Mouse (Mus musculus) megakaryocyte, embryonic 14.5 days (primary cell): Measurements from ENCODE around the gene Olfr479. TPM values are rescaled to one million over a fixed set of nuclear protein-coding genes. Genes with fewer than 3 reads are reported as not detected.
"Not testable (repeated sequence)": the region's sequence is repeated elsewhere in the genome, so short reads cannot be mapped to it uniquely, and the experiment has no call there.

Experiments
- H3K27me3 ChIP-seq: replicated peaks from 2 replicates; pipeline ENCODE3; 2012; ENCODE audit warnings: inconsistent platforms
- H3K36me3 ChIP-seq: replicated peaks from 2 replicates; pipeline ENCODE3; 2012; ENCODE audit warnings: low read length, inconsistent platforms, mixed read lengths
- H3K4me1 ChIP-seq: 2 replicates; pipeline ENCODE4 v1.6.1; 2012; ENCODE audit warnings: inconsistent platforms
- H3K4me3 ChIP-seq: replicated peaks from 2 replicates; pipeline ENCODE3; 2012; ENCODE audit warnings: moderate library complexity, mild to moderate bottlenecking, inconsistent platforms
- H3K9me3 ChIP-seq: 2 replicates; pipeline ENCODE4 v1.6.1; 2012; ENCODE audit warnings: inconsistent platforms
- FLI1 ChIP-seq: IDR thresholded peaks from 2 replicates; pipeline ENCODE4 v1.6.1; 2012; ENCODE audit warnings: low read length, inconsistent platforms, mixed read lengths
- GATA1 ChIP-seq: IDR thresholded peaks from 3 replicates; pipeline ENCODE4 v1.6.1; 2012; ENCODE audit warnings: mixed read lengths, low read length, inconsistent platforms, borderline replicate concordance
- polyA plus RNA-seq: library from polyadenylated mRNA; stranded (reverse); fragments of >175 nt; gene quantifications from 2 replicates; pipeline ENCODE4 v1.2.3, GENCODE M21; 2012; ENCODE audit warnings: low replicate concordance; ENCODE audit not compliant: insufficient read depth

Olfr479 gene
- not detected in 2 replicates for polyA plus RNA-seq

DNA sequence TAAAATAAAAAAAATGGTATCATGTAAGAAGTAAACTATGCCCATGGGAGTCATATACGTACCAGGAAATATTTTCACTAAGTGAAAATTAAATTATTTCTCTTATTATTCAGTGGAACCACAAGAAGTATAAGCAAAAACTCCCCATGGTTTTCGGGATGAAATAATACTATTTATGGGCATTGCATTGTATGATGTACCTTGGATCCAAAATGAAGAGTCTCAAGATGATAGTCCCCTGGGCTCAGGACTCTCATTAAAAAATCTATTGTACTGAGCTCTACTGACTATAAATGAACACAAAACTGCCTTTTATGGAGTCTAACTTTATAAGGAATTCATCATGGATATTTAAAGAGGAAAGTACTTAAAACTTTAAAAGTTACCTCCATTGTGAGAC, at the start of gene Olfr479:
Gene Olfr479 (plus strand): TSS at position 301 of the 400 bp plus-strand sequence.
- no peak within 1 kb of the TSS for H3K4me3 ChIP-seq

GRCm38 (mm10) chr7:108014256-108014655, 36.2 kb upstream of the Olfr479 start:
- not testable (repeated sequence) for H3K4me1 ChIP-seq, H3K4me3 ChIP-seq, H3K27me3 ChIP-seq, H3K9me3 ChIP-seq, H3K36me3 ChIP-seq

More for the DNA sequence above, at the start of gene Olfr479:
- Histone ChIP-seq H3K36me3 (no peaks in the 10 kb centered on the region), H3K4me1 (no peaks in the 10 kb centered on the region), H3K27me3 (no peaks in the 10 kb centered on the region), H3K9me3 (0 out of 2 replicates have a peak, but pooled peaks cover 3% of the 10 kb centered on the region)
- TF ChIP-seq FLI1 (no peak), GATA1 (no peak)

GRCm38 (mm10) chr7:108033889-108034288, 16.6 kb upstream of the Olfr479 start, which contains the start of gene Olfr478:
TSS of gene Olfr478 (minus strand) at chr7:108033989.
- Histone ChIP-seq H3K36me3 (no peaks in the 10 kb centered on the region), H3K4me1 (no peaks in the 10 kb centered on the region), H3K27me3 (no peaks in the 10 kb centered on the region), H3K9me3 (peaks cover 17% of the 10 kb centered on the region), H3K4me3 (no peak within 1 kb of the TSS)
- TF ChIP-seq GATA1: no peak
- no peak for TF ChIP-seq FLI1

- TF ChIP-seq GATA1 (no peak), FLI1 (no peak)
Observed at GRCm38 (mm10) chr7:108067246-108067645, 16.8 kb downstream of the Olfr479 start, which contains the start of gene Olfr480. TSS of gene Olfr480 (minus strand) at chr7:108067346.

DNA sequence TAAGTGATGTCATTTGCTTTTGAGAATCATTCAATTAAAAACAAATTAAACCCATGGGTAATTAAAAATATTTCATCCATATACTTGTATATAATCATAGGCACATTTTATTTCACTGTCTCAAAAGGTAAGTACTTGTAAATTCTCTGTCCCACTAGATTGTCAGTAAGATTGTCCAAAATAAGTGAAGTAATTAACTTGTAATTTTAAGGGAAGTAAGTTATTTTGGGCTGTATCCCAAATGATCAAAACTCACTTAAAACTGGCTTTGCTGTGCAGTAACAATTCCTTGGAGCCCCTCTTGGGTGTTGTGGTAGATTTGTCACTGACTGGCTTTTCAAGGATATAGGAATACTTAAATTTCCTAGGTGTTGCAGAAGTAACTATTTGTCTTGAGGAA, 29.1 kb downstream of the Olfr479 start, which contains the start of gene Olfr481:
Gene Olfr481 (plus strand): TSS at position 301 of the 400 bp plus-strand sequence.
- Histone ChIP-seq H3K9me3 (peaks cover 7% of the 10 kb centered on the region; the same call in 1 of the 2 replicates), H3K4me1 (no peaks in the 10 kb centered on the region), H3K27me3 (no peaks in the 10 kb centered on the region), H3K36me3 (no peaks in the 10 kb centered on the region), H3K4me3 (no peak within 1 kb of the TSS)
- TF ChIP-seq FLI1 (no peak), GATA1 (no peak)

More at GRCm38 (mm10) chr7:108067246-108067645, 16.8 kb downstream of the Olfr479 start, which contains the start of gene Olfr480:
- no peak within 1 kb of the TSS for H3K4me3 ChIP-seq
- H3K9me3 ChIP-seq: peaks cover 6% of the 10 kb centered on the region; the same call in 1 of the 2 replicates
- no peaks in the 10 kb centered on the region for H3K36me3 ChIP-seq
- H3K27me3 ChIP-seq: no peaks in the 10 kb centered on the region
- H3K4me1 ChIP-seq: no peaks in the 10 kb centered on the region

DNA sequence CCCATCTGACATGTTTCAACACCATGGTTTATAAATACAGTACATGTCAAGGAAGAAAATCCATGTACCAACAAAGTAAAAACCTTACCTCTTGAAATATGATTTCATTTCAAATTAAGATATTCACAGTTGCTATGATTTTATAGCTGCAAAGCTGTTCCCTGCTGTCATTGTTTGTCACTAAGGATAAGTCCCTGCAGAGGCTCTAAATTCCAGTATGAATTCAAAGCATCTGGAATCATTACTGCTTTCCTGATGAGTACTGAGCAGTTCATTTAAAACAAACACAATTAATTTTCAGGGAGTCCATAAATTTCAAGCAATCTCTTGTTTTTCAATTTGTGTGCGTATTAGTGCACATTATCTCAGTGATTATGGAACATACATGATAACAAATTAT, 47.0 kb downstream of the Olfr479 start, which contains the start of gene Olfr482:
Gene Olfr482 (minus strand): TSS at position 101 of the 400 bp plus-strand sequence.
- no peak within 1 kb of the TSS for H3K4me3 ChIP-seq
- no peaks in the 10 kb centered on the region for H3K9me3 ChIP-seq
- no peaks in the 10 kb centered on the region for H3K36me3 ChIP-seq
- TF ChIP-seq GATA1 (no peak), FLI1 (no peak)
- H3K4me1 ChIP-seq: no peaks in the 10 kb centered on the region
- H3K27me3 ChIP-seq: no peaks in the 10 kb centered on the region

- H3K9me3 ChIP-seq: no peaks in the 10 kb centered on the region
Observed at GRCm38 (mm10) chr7:108100549-108100948, 50.1 kb downstream of the Olfr479 start, which contains the start of gene Olfr483. TSS of gene Olfr483 (plus strand) at chr7:108100849.

More at GRCm38 (mm10) chr7:108100549-108100948, 50.1 kb downstream of the Olfr479 start, which contains the start of gene Olfr483:
- H3K27me3 ChIP-seq: no peaks in the 10 kb centered on the region
- no peaks in the 10 kb centered on the region for H3K36me3 ChIP-seq
- no peaks in the 10 kb centered on the region for H3K4me1 ChIP-seq
- H3K4me3 ChIP-seq: no peak within 1 kb of the TSS
- TF ChIP-seq FLI1 (no peak), GATA1 (no peak)

Other genes starting within 250 kb of the Olfr479 start
- gene Ovch2, start 249.5 kb upstream of the Olfr479 start, polyA plus RNA-seq: not detected in 2 replicates
- not detected in 2 replicates for gene Olfr467, start 238.4 kb upstream of the Olfr479 start, polyA plus RNA-seq
- not detected in 2 replicates for gene Olfr469, start 225.2 kb upstream of the Olfr479 start, polyA plus RNA-seq
- not detected in 2 replicates for gene Olfr470, start 203.2 kb upstream of the Olfr479 start, polyA plus RNA-seq
- not detected in 2 replicates for gene Olfr472, start 152.8 kb upstream of the Olfr479 start, polyA plus RNA-seq
- 2.0 TPM in 1 of 2 replicates, not detected in the other for gene Olfr473, start 120.2 kb upstream of the Olfr479 start, polyA plus RNA-seq
- gene Olfr474, start 96.0 kb upstream of the Olfr479 start, polyA plus RNA-seq: not detected in 2 replicates
- gene Olfr476, start 85.9 kb upstream of the Olfr479 start, polyA plus RNA-seq: not detected in 2 replicates
- gene Olfr477, start 64.0 kb upstream of the Olfr479 start, polyA plus RNA-seq: not detected in 2 replicates
- not detected in 2 replicates for gene Olfr478, start 16.7 kb upstream of the Olfr479 start, polyA plus RNA-seq
- not detected in 2 replicates for gene Olfr480, start 16.7 kb downstream of the Olfr479 start, polyA plus RNA-seq
- gene Olfr481, start 29.2 kb downstream of the Olfr479 start, polyA plus RNA-seq: 0.02 TPM in 1 of 2 replicates, not detected in the other
- gene Olfr482, start 46.9 kb downstream of the Olfr479 start, polyA plus RNA-seq: not detected in 2 replicates
- gene Olfr483, start 50.2 kb downstream of the Olfr479 start, polyA plus RNA-seq: not detected in 2 replicates
- not detected in 2 replicates for gene Olfr484, start 76.8 kb downstream of the Olfr479 start, polyA plus RNA-seq
- not detected in 2 replicates for gene Olfr485, start 109.2 kb downstream of the Olfr479 start, polyA plus RNA-seq
- not detected in 2 replicates for gene Olfr486, start 122.0 kb downstream of the Olfr479 start, polyA plus RNA-seq
- not detected in 2 replicates for gene Olfr487, start 163.9 kb downstream of the Olfr479 start, polyA plus RNA-seq
- gene Olfr488, start 207.7 kb downstream of the Olfr479 start, polyA plus RNA-seq: not detected in 2 replicates
- gene Olfr490, start 238.2 kb downstream of the Olfr479 start, polyA plus RNA-seq: not detected in 2 replicates